Mouse (Mus musculus) midbrain, embryonic 10.5 days (tissue): ENCODE results near the gene Creb3l4. TPM values are rescaled to one million over a fixed set of nuclear protein-coding genes. Genes with fewer than 3 reads are reported as not detected.
A peak's percentile ranks its signal among the peaks of the same experiment; 100 is the strongest.
"Not testable (repeated sequence)": the region's sequence is repeated elsewhere in the genome, so short reads cannot be mapped to it uniquely, and the experiment has no call there.

ENCODE experiments used
- DNase-seq: peaks from one replicate; pipeline ENCODE4 v3.0.0-alpha.2; 2017; ENCODE audit warnings: low spot score
- H3K27ac ChIP-seq: fragments of 300-500 bp; sonication (generic); replicated peaks from 2 replicates; pipeline ENCODE4 v1.5.1; 2016; ENCODE audit warnings: mild to moderate bottlenecking
- H3K27me3 ChIP-seq: fragments of 300-500 bp; sonication (generic); 2 replicates; pipeline ENCODE4 v1.6.1; 2016; ENCODE audit warnings: low read depth, mild to moderate bottlenecking; ENCODE audit not compliant: poor library complexity, severe bottlenecking
- H3K36me3 ChIP-seq: fragments of 300-500 bp; sonication (generic); 2 replicates; pipeline ENCODE4 v1.6.1; 2016; ENCODE audit warnings: mild to moderate bottlenecking, moderate library complexity
- H3K4me1 ChIP-seq: fragments of 300-500 bp; sonication (generic); 2 replicates; pipeline ENCODE4 v1.6.1; 2016
- H3K4me3 ChIP-seq: fragments of 300-500 bp; sonication (generic); 2 replicates; pipeline ENCODE4 v1.5.1; 2016; ENCODE audit warnings: mild to moderate bottlenecking, moderate library complexity
- H3K9me3 ChIP-seq: fragments of 300-500 bp; sonication (generic); replicated peaks from 2 replicates; pipeline ENCODE4 v1.6.1; 2016; ENCODE audit warnings: mild to moderate bottlenecking
- WGBS: fragments of 180-500 bp; shearing (Covaris S2); methylation state at CpG from one replicate; pipeline ENCODE4 v1.1.7; 2016; 5-methylcytosine and 5-hydroxymethylcytosine counted together
- polyA plus RNA-seq: library from polyadenylated mRNA; unstranded; fragments of >200 nt; fragmentation: Nextera tagmentation; extraction: Ambion mirVana; gene quantifications from 2 replicates; pipeline ENCODE4 v1.2.1, GENCODE M21; 2016

Gene Creb3l4
- polyA plus RNA-seq = 4.6 and 4.9 TPM in 2 replicates

DNA sequence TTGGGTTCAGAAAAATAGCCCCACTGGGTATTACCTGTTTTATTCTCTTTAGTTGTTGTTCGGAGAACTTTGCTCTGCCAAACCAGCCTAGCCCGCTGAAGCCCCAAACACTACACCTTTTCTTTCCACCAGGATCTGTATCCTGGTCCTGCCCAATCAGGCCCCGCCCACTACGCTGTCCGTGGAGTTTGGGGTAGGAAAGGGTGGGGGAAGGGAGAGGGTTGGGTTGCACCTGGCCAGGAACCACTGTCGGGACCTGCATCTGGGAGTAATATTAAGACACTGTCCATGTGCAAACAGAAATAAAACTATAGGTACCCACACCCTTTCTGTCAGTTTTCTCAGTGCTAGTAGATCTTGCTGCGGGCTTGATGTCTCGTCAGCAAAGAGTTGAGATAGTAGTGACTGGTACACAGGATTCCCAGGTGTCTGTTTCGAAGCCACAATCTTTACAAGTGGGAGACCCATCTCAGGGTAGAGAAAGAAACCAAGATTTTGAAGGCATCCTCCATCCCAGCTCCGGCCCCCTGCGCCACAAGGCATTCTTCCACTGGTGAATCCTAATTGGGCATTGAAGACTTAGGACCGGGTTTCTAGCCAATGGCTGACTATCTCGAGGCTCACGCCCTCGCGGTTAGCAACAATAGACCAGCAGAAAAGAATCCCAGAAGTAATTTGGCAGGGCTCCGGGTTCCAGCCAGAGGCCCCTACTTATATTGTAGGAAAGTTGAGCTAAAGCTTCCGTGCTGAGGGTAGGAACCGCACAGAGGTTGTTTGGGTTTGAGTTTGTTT, at the start of gene Creb3l4:
TSS of gene Creb3l4 (minus strand) at position 529 of the 792 bp plus-strand sequence.
- Histone ChIP-seq H3K27me3 (no peaks in the 10 kb centered on the region), H3K4me3 (peak within 1 kb of the TSS; percentile 55), H3K27ac (peak within 1 kb of the TSS; percentile 83), H3K9me3 (no peaks in the 10 kb centered on the region), H3K4me1 (peaks cover 23% of the 10 kb centered on the region), H3K36me3 (no peaks in the 10 kb centered on the region)
- 2% methylated on average over 19 of the region's 19 CpGs for WGBS
- DNase-seq = peak; percentile 79

DNA sequence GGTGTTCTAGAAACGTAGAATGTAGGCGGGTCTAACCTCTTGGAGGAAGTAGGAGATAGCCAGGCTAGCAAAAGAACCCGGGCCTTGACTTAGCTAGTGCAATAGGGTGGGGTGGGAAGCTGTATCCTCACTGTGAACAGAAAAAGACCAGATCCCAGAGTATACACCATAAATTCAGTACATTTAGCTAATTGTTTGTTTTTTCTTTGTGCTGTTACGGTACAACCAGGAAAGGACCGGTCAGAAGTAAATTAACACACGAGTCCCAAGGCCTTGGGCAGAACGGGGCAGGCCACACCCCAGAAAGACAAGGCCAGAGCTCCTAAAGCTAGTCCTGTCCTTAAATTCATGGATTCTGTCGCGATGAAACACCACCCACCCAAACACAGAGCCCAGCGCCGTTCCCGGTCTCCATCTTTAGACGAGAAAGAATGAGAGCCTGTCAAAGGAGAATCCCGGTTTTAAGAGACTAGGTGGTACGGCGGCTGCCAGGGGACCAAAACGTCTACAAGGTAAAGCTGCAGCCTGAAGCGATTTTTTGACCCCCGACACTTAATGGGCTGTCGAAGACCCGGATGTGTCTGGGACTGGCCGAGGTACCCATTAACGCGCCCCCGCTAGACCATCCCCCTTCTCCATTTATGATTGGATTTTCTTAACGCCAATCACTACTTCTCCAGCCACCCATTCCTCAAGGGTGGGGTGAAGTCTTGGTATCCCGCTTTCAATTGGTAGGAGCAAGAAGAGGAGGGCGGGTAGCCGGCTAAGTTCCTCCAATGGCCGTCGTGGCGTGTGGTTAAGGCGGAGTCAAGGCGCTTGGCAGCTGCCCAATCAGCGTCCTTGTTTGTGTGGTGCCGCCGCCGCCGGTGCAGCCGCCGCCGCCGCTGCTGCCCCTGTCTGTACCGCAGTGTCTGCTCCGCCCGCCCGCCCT, 49.3 kb upstream of the Creb3l4 start, which contains the start of gene Gatad2b:
TSS of gene Gatad2b (plus strand) at position 834 of the 931 bp plus-strand sequence.
- Histone ChIP-seq H3K9me3 (no peaks in the 10 kb centered on the region), H3K4me1 (peaks cover 22% of the 10 kb centered on the region), H3K27me3 (no peaks in the 10 kb centered on the region), H3K4me3 (peak within 1 kb of the TSS; percentile 93), H3K27ac (peak within 1 kb of the TSS; percentile 99), H3K36me3 (peaks cover 27% of the 10 kb centered on the region)
- peak; percentile 99 for DNase-seq
- 1% methylated on average over 47 of the region's 47 CpGs for WGBS

DNA sequence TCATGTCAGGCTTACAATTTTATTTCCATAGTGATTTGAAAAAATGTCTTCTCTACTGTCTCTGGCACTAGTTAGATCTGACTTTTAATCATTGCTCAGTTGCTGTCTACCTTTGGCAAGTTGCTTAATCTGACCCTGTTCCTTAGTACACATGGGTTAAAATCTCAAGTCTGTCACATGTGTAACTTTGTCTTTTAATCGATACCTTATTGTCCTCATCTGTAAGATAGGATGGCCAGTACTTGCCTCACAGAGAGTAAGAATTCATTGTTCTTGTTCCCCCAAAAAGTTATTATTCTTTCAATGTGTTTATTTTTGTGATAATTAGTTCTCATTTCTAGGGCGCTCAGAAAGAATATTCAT, 48.7 kb upstream of the Creb3l4 start:
- Histone ChIP-seq H3K9me3 (no peaks in the 10 kb centered on the region), H3K4me1 (peaks cover 22% of the 10 kb centered on the region), H3K27ac (peak overlapping the region; percentile 99), H3K36me3 (peaks cover 22% of the 10 kb centered on the region), H3K27me3 (no peaks in the 10 kb centered on the region), H3K4me3 (peak overlapping the region; percentile 93)
- 42% methylated on average over 2 of the region's 2 CpGs for WGBS
- DNase-seq = no peak

DNA sequence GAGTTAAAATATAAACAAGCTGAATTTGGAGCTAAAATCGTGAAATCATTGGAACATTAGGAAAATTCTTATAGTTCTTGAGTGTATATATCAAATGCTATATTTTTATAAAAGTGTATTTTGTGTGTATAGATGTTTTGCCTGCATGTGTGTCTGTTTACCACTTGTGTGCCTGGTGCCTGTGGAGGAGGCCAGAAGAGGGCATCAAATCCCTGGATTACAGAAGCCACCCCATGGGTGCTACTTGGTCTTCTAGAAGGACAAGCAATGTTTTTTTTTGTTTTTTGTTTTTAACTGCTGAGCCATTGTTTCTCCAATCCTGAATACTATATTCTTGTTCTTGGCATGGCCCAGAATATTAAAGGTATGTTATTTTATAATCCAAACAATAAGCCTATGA, 47.3 kb upstream of the Creb3l4 start:
- Histone ChIP-seq H3K9me3 (no peaks in the 10 kb centered on the region), H3K4me3 (no peak overlapping the region), H3K27ac (no peak overlapping the region), H3K27me3 (no peaks in the 10 kb centered on the region), H3K4me1 (peaks cover 22% of the 10 kb centered on the region), H3K36me3 (peaks cover 9% of the 10 kb centered on the region)
- 85% methylated on average over 1 of the region's 1 CpGs for whole genome bisulfite sequencing
- no peak for DNase-seq

DNA sequence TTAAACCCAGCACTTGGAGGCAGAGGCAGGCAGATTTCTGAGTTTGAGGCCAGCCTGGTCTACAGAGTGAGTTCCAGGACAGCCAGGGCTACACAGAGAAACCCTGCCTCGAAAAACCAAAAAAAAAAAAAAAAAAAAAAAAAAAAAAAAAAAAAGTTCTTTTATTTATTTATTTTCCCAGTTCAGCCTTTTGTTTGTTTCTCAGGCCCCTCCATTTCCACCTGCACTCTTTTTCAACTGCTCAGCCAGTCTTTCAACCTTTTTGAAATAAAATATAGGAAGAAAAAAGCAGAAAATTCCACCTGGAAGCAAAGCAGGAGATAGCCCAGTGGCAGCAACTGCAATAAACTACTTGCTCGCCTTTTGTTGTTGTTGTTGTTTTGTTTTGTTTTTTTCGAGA, 46.1 kb upstream of the Creb3l4 start:
- not testable (repeated sequence) for H3K36me3 ChIP-seq, H3K27ac ChIP-seq, H3K9me3 ChIP-seq, H3K27me3 ChIP-seq, DNase-seq, H3K4me3 ChIP-seq
- peaks cover 13% of the 10 kb centered on the region for H3K4me1 ChIP-seq
- WGBS = 76% methylated on average over 3 of the region's 3 CpGs

DNA sequence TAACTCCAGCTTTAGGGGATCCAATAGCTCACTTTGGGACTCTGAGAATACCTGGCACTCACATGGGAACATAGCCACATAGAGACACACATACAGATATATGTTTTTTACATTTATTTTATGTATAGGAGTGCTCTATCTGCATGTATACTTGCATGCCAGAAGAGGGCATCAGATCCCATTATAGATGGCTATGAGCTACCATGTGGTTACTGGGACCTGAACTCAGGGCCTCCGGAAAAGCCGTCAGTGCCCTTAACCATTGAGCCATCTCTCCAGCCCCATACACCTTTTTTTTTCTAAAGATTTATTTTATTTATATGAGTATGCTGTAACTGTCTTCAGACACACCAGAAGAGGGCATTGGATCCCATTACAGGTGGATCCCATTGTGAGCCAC, 40.8 kb upstream of the Creb3l4 start:
- H3K36me3 ChIP-seq = peaks cover 24% of the 10 kb centered on the region
- H3K9me3 ChIP-seq = no peaks in the 10 kb centered on the region
- no peak overlapping the region for H3K27ac ChIP-seq
- DNase-seq = no peak
- H3K4me3 ChIP-seq = no peak overlapping the region
- H3K27me3 ChIP-seq = no peaks in the 10 kb centered on the region
- no peaks in the 10 kb centered on the region for H3K4me1 ChIP-seq
- 100% methylated on average over 2 of the region's 2 CpGs for WGBS

DNA sequence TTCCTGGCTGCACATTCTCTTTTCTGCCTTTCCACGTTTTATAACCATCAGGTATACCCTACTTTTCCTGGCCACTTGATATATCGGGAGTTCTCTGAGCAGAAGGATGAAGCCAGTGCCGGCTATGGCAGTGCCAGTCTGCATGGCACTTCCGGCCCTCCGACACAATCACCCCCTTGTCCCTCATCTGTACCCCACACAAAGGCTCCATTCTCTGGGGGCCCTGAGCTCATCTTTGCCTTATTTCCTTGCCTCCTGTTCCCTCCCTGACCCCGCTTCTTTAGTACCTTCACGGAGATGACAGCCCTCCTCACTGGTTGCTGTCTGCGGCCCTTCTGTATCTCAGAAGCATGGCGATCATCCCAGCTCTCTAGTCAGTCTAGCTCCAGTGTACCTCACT, 37.4 kb upstream of the Creb3l4 start:
- DNase-seq = no peak
- H3K4me1 ChIP-seq = no peaks in the 10 kb centered on the region
- no peak overlapping the region for H3K4me3 ChIP-seq
- no peaks in the 10 kb centered on the region for H3K27me3 ChIP-seq
- no peak overlapping the region for H3K27ac ChIP-seq
- H3K36me3 ChIP-seq = peaks cover 58% of the 10 kb centered on the region
- WGBS = 93% methylated on average over 9 of the region's 9 CpGs
- H3K9me3 ChIP-seq = no peaks in the 10 kb centered on the region

DNA sequence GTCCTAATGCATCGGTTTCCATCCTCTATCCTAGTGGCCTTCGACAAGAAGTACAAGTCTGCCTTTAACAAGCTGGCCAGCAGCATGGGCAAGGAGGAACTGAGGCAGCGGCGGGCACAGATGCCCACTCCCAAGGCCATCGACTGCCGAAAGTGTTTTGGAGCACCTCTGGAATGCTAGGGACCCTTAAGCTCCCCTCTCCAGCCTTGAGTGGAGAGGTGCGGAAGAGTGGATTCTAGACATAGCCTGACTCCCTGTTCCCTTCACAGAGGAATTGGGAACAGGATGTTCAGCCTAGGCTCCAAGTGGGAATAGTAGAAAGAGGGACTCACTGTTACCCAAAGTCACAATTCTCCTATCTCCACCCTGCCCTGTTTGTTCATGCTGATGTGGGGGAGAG, 36.4 kb upstream of the Creb3l4 start:
- DNase-seq = no peak
- WGBS = 95% methylated on average over 7 of the region's 7 CpGs
- no peaks in the 10 kb centered on the region for H3K4me1 ChIP-seq
- no peaks in the 10 kb centered on the region for H3K9me3 ChIP-seq
- no peak overlapping the region for H3K27ac ChIP-seq
- no peaks in the 10 kb centered on the region for H3K27me3 ChIP-seq
- H3K36me3 ChIP-seq = peaks cover 68% of the 10 kb centered on the region
- no peak overlapping the region for H3K4me3 ChIP-seq

DNA sequence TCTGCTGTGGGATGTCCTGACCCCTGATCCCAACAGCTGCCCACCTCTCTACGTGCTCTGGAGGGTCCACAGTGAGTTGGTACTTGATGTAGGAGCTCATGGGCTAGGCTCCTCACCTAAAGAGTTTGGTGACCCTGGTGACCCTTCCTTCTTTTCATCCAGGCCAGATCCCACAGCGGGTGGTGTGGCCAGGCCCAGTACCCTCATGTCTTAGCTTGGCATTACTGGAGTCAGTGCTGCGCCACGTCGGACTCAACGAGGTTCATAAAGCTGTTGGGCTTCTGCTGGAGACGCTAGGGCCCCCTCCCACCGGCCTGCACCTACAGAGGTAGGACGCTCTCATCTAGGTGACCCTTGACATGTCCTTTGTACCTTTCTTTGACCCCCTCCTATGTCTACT, 35.9 kb upstream of the Creb3l4 start:
- H3K4me1 ChIP-seq = no peaks in the 10 kb centered on the region
- H3K27me3 ChIP-seq = no peaks in the 10 kb centered on the region
- H3K36me3 ChIP-seq = peaks cover 73% of the 10 kb centered on the region
- H3K9me3 ChIP-seq = no peaks in the 10 kb centered on the region
- WGBS = 91% methylated on average over 9 of the region's 9 CpGs
- no peak overlapping the region for H3K4me3 ChIP-seq
- no peak overlapping the region for H3K27ac ChIP-seq
- no peak for DNase-seq

DNA sequence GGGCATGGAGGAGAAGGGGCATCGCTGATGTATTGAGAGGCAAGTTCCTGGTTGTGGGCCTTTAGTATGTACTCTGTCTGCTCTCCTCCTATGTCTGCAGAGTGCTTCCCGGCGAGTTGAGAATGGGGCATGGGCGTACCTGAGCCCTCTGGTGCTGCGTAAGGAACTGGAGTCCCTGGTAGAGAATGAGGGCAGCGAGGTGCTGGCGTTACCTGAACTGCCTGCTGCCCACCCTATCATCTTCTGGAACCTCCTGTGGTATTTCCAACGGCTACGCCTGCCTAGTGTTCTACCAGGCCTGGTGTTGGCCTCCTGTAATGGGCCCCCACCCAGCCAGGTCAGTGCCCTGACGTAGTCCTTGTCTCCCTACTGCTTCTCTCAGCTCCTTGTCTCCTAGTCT, 34.9 kb upstream of the Creb3l4 start:
- Histone ChIP-seq H3K4me1 (no peaks in the 10 kb centered on the region), H3K27me3 (no peaks in the 10 kb centered on the region), H3K9me3 (no peaks in the 10 kb centered on the region), H3K4me3 (no peak overlapping the region), H3K27ac (no peak overlapping the region), H3K36me3 (peaks cover 83% of the 10 kb centered on the region)
- DNase-seq = no peak
- WGBS = 95% methylated on average over 10 of the region's 10 CpGs

DNA sequence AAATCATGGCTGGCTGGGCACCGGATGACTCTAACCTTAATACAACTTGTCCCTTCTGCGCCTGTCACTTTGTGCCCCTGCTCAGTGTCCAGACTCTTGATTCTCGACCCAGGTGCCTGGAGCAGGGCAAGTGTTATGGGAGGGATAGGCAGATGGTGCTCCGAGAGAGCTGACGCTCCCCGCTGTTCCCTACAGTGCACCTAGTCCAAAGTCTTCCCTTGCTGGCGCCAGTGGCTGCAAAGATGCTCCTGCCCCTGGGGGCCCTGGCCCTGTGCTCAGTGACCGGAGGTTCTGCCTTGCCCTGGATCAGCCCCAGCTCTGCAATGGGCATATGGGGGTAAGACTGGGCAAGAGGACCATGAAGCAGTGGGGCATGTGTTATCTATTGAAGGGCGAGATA, 34.5 kb upstream of the Creb3l4 start:
- Histone ChIP-seq H3K4me3 (no peak overlapping the region), H3K4me1 (no peaks in the 10 kb centered on the region), H3K36me3 (peaks cover 87% of the 10 kb centered on the region), H3K27ac (no peak overlapping the region), H3K27me3 (no peaks in the 10 kb centered on the region), H3K9me3 (no peaks in the 10 kb centered on the region)
- no peak for DNase-seq
- WGBS = 91% methylated on average over 9 of the region's 9 CpGs

DNA sequence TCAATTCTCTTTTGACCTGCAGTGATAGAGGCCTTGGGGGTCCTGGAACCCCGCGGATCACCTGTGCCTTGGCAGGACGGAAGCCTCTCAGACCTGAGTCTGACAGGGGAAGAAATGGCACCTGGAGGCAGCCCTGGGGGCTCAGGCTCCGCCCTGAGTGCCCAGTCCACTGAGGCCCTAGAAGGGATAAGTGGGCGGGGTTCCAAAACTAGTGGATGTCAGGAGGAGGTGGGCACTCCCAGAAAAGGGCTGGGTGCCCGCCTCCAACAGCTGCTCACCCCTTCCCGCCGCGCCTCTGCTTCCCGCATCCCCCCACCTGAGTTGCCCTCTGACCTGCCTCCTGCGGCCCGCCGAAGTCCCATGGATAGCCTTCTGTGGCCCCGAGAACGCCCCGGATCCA, 33.5 kb upstream of the Creb3l4 start:
- 46% methylated on average over 16 of the region's 16 CpGs for WGBS
- Histone ChIP-seq H3K36me3 (peaks cover 97% of the 10 kb centered on the region), H3K27ac (no peak overlapping the region)

DNA sequence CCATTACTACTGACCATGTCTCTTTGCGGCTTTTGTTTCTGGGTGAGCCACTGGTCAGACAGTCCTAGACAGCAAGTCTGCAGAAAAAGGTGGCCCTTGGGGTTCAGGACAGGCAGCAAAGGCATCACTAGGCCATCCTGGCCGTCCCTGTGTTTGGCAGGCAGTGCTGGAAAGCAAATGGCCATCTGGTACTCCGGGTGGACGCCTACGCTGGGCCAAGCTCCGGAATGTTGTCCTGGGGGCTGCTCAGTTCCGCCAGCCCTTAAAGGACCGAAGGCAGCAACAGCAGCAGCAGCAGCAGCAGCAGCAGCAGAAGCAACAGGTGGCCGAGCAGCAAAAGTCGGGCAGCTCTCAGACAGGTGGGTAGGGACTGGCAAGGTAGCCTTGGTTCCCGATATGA, 32.0 kb upstream of the Creb3l4 start:
- WGBS = 89% methylated on average over 11 of the region's 11 CpGs
- Histone ChIP-seq H3K27me3 (no peaks in the 10 kb centered on the region), H3K36me3 (peaks cover 100% of the 10 kb centered on the region), H3K4me3 (no peak overlapping the region), H3K9me3 (no peaks in the 10 kb centered on the region), H3K27ac (no peak overlapping the region), H3K4me1 (no peaks in the 10 kb centered on the region)
- DNase-seq = no peak

More for the DNA sequence above, 33.5 kb upstream of the Creb3l4 start:
- Histone ChIP-seq H3K4me3 (no peak overlapping the region), H3K9me3 (no peaks in the 10 kb centered on the region), H3K27me3 (no peaks in the 10 kb centered on the region), H3K4me1 (no peaks in the 10 kb centered on the region)
- no peak for DNase-seq
